Mouse (Mus musculus) limb, embryonic 11.5 days (tissue): ENCODE results near the gene Acnat1. TPM values are rescaled to one million over a fixed set of nuclear protein-coding genes. Genes with fewer than 3 reads are reported as not detected.
A peak's percentile ranks its signal among the peaks of the same experiment; 100 is the strongest.
"Not testable (repeated sequence)": the region's sequence is repeated elsewhere in the genome, so short reads cannot be mapped to it uniquely, and the experiment has no call there.

ENCODE experiments used
- ATAC-seq: fragments of 200-750 bp; cut with Nextera tagmentation; 2 replicates; pipeline ENCODE4 v1.8.0; 2017; ENCODE audit warnings: low read depth; ENCODE audit not compliant: insufficient number of reproducible peaks, low FRiP score, low TSS enrichment
- DNase-seq: peaks from one replicate; pipeline ENCODE4 v3.0.0-alpha.2; 2015; ENCODE audit warnings: low spot score
- H3K27ac ChIP-seq: fragments of 300-500 bp; sonication (generic); replicated peaks from 2 replicates; pipeline ENCODE4 v1.5.1; 2014; ENCODE audit warnings: low read depth, mild to moderate bottlenecking, low read length
- H3K27me3 ChIP-seq: fragments of 300-500 bp; sonication (generic); 2 replicates; pipeline ENCODE4 v1.6.1; 2014; ENCODE audit warnings: mild to moderate bottlenecking, low read length, mixed read lengths; ENCODE audit not compliant: control insufficient read depth, insufficient read depth
- H3K36me3 ChIP-seq: fragments of 300-500 bp; sonication (generic); 2 replicates; pipeline ENCODE4 v1.6.1; 2014; ENCODE audit warnings: mild to moderate bottlenecking, low read length, moderate library complexity, mixed read lengths; ENCODE audit not compliant: control insufficient read depth, insufficient read depth
- H3K4me1 ChIP-seq: fragments of 300-500 bp; sonication (generic); 2 replicates; pipeline ENCODE4 v1.6.1; 2014; ENCODE audit warnings: low read length, mixed read lengths; ENCODE audit not compliant: control insufficient read depth, insufficient read depth
- H3K4me2 ChIP-seq: fragments of 300-500 bp; sonication (generic); 2 replicates; pipeline ENCODE4 v1.6.1; 2014; ENCODE audit warnings: low read depth, mild to moderate bottlenecking, moderate library complexity; ENCODE audit not compliant: severe bottlenecking
- H3K4me3 ChIP-seq: fragments of 300-500 bp; sonication (generic); 2 replicates; pipeline ENCODE4 v1.5.1; 2014; ENCODE audit warnings: low read depth, low read length
- H3K9ac ChIP-seq: fragments of 300-500 bp; sonication (generic); 2 replicates; pipeline ENCODE4 v1.6.1; 2014; ENCODE audit warnings: mild to moderate bottlenecking, low read length
- H3K9me3 ChIP-seq: fragments of 300-500 bp; sonication (generic); 2 replicates; pipeline ENCODE4 v1.6.1; 2016; ENCODE audit warnings: low read length; ENCODE audit not compliant: control insufficient read depth
- WGBS: fragments of 180-500 bp; shearing (Covaris S2); extraction: QIAGEN DNeasy Blood & Tissue Kit; methylation state at CpG from one replicate; pipeline ENCODE4 v1.1.7; 2014; 5-methylcytosine and 5-hydroxymethylcytosine counted together
- polyA plus RNA-seq: library from polyadenylated mRNA; unstranded; fragments of >200 nt; fragmentation: Nextera tagmentation; extraction: Ambion mirVana; gene quantifications from 2 replicates; pipeline ENCODE4 v1.2.1, GENCODE M21; 2014

Acnat1 gene
- polyA plus RNA-seq, result not detected in 2 replicates

DNA sequence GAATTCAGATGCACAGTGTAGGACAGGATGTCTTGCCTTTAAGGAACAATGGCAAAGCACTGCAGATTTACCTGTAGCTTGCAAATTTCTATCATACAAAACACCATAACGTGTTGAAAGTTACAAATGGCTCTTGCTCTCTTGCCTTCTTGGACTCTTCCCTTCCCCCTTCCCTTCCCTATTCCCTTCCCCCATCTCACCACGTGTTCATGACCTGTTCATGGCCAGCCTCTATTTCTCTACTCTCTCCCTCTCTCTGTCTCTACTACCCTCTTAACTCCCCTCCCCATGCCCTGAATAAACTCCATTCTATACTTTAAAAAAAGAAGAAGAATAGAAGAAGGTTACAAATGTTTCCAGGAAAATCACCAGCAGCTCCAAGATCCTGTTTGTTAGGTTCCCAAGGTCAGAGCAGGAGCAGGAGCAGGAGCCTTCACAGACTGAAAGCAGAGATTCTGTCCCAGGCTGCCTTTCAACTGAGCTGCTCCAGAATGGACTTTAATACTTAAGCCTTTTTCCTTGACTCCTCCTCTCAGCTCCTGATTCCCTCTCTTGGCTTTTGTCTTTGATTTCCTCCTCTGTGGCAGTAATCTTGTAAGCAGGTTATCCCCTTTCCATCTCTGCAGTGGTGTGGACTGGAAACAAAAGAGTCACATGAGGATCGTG, at the start of gene Acnat1:
TSS of gene Acnat1 (minus strand) at position 478 of the 666 bp plus-strand sequence.
- H3K27ac ChIP-seq, result no peak within 1 kb of the TSS
- H3K4me2 ChIP-seq, result no peak within 1 kb of the TSS
- no peaks in the 10 kb centered on the region for H3K4me1 ChIP-seq
- H3K27me3 ChIP-seq, result no peaks in the 10 kb centered on the region
- 69% methylated on average over 3 of the region's 3 CpGs for WGBS
- ATAC-seq, result no peak
- H3K36me3 ChIP-seq, result no peaks in the 10 kb centered on the region
- H3K4me3 ChIP-seq, result no peak within 1 kb of the TSS
- DNase-seq, result no peak
- H3K9me3 ChIP-seq, result no peaks in the 10 kb centered on the region
- H3K9ac ChIP-seq, result no peak within 1 kb of the TSS

DNA sequence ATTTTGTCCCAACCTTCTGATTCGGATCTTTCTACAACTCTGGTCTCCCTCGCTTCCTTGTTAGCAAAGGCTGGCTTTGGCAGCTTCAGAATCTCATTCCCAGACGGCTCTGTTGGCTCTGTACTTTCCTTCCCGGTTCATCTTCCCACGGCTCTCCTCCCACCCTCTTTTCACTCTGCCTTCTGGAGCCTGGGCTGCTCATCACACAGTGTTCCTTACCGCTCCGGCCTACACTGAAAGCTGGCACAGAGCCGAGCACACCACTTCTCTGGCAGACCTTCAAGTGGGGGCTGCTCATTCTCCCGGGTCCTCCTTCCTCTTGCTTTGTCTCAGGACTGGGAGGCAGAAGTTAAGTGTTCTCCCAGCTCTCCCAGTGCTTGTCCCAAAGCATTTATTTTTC, 48.9 kb upstream of the Acnat1 start:
- Histone ChIP-seq H3K9me3 (no peaks in the 10 kb centered on the region), H3K4me2 (no peak overlapping the region), H3K36me3 (no peaks in the 10 kb centered on the region), H3K9ac (no peak overlapping the region), H3K27me3 (no peaks in the 10 kb centered on the region), H3K27ac (no peak overlapping the region), H3K4me3 (no peak overlapping the region), H3K4me1 (no peaks in the 10 kb centered on the region)
- WGBS, result 89% methylated on average over 9 of the region's 9 CpGs
- no peak for DNase-seq
- ATAC-seq, result no peak

DNA sequence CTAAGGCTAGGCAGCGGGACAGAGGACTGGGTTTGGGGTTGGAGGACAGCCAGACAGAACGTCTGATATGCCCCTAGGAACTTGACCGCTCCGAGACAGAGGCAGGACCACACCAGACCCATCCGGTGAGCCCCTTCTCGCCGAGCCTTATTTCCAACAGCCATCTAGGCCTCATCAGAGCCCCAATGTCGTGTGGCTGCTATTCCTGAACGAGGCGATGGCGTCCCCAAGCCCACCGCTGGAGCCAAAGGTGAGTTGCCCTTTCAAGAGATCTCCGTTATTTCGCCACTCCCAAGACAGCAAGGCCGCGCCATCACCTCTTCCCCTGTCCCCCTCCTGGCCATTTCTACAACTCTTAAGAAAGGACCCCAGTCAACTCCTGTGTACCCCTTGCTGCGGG, 47.6 kb upstream of the Acnat1 start:
- DNase-seq (no peak), ATAC-seq (peak; percentile 74)
- H3K27me3 ChIP-seq, result no peaks in the 10 kb centered on the region
- H3K27ac ChIP-seq, result no peak overlapping the region
- peak overlapping the region; percentile 64 for H3K9ac ChIP-seq
- peak overlapping the region; percentile 51 for H3K4me2 ChIP-seq
- under 1% methylated on average over 17 of the region's 17 CpGs for WGBS
- no peaks in the 10 kb centered on the region for H3K4me1 ChIP-seq
- H3K9me3 ChIP-seq, result no peaks in the 10 kb centered on the region
- peak overlapping the region; percentile 65 for H3K4me3 ChIP-seq
- H3K36me3 ChIP-seq, result no peaks in the 10 kb centered on the region

DNA sequence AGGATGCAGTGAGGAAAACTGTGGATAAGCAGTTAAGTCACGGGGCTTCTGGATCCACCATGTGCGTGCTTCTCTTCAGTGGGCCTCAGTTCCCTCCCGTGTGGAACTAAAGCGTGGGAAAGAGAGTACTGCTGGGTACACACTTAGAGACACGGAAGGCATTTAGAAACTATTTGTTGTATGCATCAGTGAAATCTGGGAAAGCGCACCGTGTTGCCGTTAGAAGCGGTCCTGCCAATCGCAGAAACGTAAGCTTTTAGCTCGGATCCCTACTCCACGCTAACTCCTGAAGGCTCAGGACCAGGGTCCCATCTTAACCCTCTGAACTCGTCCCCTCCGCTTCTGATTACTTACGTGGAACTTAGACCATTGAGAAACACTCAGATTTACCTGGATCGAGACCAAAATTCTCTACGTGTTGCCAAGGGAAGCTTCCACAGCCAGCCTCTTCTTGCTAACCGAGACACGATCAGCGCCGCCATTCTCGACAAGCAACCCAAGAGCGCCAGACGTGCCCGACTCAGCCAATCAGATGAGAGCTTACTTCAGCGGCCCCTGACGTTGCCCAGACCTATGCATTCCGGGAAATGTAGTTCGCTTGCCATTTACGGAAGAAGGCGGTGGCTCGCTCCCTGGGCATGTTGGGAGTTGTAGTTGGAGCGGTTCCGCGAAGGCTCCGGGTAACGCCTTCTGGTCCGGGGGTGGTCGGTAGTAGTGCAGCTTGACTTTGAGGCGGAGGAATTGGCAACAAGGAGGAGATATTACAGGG, 47.0 kb upstream of the Acnat1 start, which contains the start of the genes Mrpl50 and Zfp189:
TSS of gene Mrpl50 (minus strand) at position 522 of the 769 bp plus-strand sequence.
TSS of gene Zfp189 (plus strand) at position 605 of the 769 bp plus-strand sequence.
- no peaks in the 10 kb centered on the region for H3K36me3 ChIP-seq

DNA sequence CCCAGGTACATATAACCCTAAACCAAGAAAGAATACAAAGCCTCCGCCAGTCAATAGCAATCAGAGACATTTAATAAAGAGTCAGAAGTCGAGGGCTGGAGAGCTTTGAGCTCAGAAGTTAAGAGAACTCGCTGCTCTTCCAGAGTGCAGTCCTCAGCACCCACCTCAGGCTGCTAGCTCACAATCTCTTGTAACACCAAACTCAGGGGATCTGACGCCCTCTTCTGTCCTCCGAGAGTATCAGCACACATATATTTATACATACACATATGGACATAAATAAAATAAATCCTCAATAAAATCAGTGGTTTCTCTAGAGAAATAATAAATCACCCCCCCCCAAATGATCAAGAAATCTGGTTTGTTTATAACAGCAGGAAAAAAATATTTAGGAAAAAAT, 45.8 kb upstream of the Acnat1 start:
- ATAC-seq (no peak), DNase-seq (peak; percentile 26)
- 79% methylated on average over 5 of the region's 5 CpGs for WGBS
- Histone ChIP-seq H3K27me3 (no peaks in the 10 kb centered on the region), H3K4me3 (no peak overlapping the region), H3K4me2 (no peak overlapping the region), H3K27ac (no peak overlapping the region), H3K9me3 (no peaks in the 10 kb centered on the region), H3K36me3 (no peaks in the 10 kb centered on the region), H3K9ac (no peak overlapping the region), H3K4me1 (no peaks in the 10 kb centered on the region)

More for the DNA sequence above, 47.0 kb upstream of the Acnat1 start, which contains the start of the genes Mrpl50 and Zfp189:
- H3K4me1 ChIP-seq, result no peaks in the 10 kb centered on the region
- peak within 1 kb of the TSS; percentile 65 for H3K4me3 ChIP-seq
- WGBS, result under 1% methylated on average over 41 of the region's 41 CpGs
- no peak within 1 kb of the TSS for H3K27ac ChIP-seq
- DNase-seq (peak; percentile 93), ATAC-seq (peak; percentile 99)
- H3K4me2 ChIP-seq, result peak within 1 kb of the TSS; percentile 51
- no peaks in the 10 kb centered on the region for H3K9me3 ChIP-seq
- no peaks in the 10 kb centered on the region for H3K27me3 ChIP-seq
- H3K9ac ChIP-seq, result peak within 1 kb of the TSS; percentile 80

DNA sequence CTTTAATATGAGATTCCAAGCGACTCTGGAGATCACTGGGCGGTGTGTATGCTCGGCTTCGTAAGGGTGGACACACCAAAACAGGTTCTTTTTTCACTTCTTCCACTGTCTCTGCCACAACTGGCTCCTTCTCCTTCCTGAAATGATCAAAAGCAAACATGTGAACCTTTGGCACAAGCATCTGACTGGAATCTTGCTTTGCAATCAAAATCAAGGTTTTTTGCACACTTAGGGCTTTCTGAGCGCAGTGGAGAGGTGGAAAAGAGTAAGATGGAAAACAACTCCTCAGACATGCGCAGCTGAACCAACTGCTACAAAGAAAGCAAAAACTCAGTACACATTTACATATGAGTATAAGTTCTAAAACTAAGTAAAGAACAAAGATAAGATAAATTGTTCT, 40.7 kb upstream of the Acnat1 start:
- 95% methylated on average over 6 of the region's 6 CpGs for WGBS
- DNase-seq, result no peak
- no peaks in the 10 kb centered on the region for H3K4me1 ChIP-seq
- H3K9me3 ChIP-seq, result no peaks in the 10 kb centered on the region
- no peaks in the 10 kb centered on the region for H3K27me3 ChIP-seq
- no peak overlapping the region for H3K4me2 ChIP-seq
- no peak for ATAC-seq
- H3K27ac ChIP-seq, result no peak overlapping the region
- no peak overlapping the region for H3K9ac ChIP-seq
- H3K36me3 ChIP-seq, result peaks cover 6% of the 10 kb centered on the region
- no peak overlapping the region for H3K4me3 ChIP-seq

DNA sequence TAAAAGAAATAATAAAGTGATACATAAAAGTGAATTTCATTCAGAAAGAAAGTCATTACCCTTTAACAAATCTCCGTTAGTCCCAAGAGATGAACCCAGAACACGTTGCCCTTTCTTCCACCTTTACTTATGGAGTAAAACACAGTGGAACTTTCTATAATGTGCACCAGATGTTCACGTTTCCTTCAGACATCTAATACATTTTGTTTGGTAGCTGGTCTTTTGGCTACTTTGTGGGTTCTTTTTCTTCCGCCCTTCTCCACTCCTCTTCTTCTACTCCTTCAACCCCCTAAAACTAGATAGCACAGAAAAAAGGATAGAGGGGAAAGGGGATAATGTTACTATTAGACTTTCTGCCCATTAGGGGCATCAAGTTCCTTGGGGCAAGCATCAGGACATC, 38.9 kb upstream of the Acnat1 start:
- ATAC-seq (no peak), DNase-seq (no peak)
- no peaks in the 10 kb centered on the region for H3K9me3 ChIP-seq
- H3K4me3 ChIP-seq, result no peak overlapping the region
- no peaks in the 10 kb centered on the region for H3K4me1 ChIP-seq
- no peak overlapping the region for H3K27ac ChIP-seq
- H3K27me3 ChIP-seq, result no peaks in the 10 kb centered on the region
- 46% methylated on average over 4 of the region's 4 CpGs for WGBS
- no peak overlapping the region for H3K9ac ChIP-seq
- peaks cover 6% of the 10 kb centered on the region for H3K36me3 ChIP-seq
- H3K4me2 ChIP-seq, result no peak overlapping the region

DNA sequence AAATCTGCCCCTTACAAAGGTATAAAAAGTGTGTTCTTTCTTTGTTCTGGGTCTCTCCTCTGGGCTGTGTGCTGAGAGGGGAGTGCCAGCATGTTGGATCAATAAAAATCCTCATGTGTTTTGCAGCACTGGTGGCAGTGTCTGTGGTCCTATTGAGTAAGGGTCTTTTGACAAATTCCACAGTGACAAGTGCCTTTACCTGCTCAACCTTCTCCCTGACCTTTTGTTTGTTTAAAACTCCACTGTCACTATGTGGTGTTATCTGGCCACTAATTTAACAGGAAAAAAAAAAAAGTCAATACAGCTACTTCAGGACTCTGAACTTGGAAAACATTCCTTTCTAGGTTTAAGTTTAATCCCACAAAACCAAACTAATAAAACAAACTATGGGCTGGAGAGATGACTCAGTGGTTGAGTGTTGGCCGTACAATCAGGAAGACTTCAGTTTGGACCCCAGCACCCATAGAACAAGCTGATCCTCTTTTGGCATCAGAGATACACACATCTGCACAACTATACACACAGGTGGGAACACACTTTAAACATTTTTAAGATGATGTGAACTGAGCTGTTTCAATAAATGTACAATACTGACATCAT, 36.6 kb upstream of the Acnat1 start:
- H3K9me3 ChIP-seq, H3K4me2 ChIP-seq, DNase-seq, H3K27me3 ChIP-seq, ATAC-seq, H3K27ac ChIP-seq, H3K4me1 ChIP-seq, H3K4me3 ChIP-seq, H3K9ac ChIP-seq, H3K36me3 ChIP-seq: not testable (repeated sequence)
- WGBS, result 96% methylated on average over 1 of the region's 1 CpGs
